Mouse (Mus musculus) left cerebral cortex, postnatal 25 days (tissue): ENCODE data around the gene Osbp. TPM values are rescaled to one million over a fixed set of nuclear protein-coding genes. Genes with fewer than 3 reads are reported as not detected.

Source experiments
- DNase-seq, 2 experiments: peaks; one replicate each; pipeline ENCODE4 v3.0.0; 2022; ENCODE audit warnings: low spot score in 2 of 2, mixed read lengths in 1 of 2
- intact Hi-C: fragments of 180-260 bp; cut with DNase I; formaldehyde crosslinking; loops from one replicate; pipeline ENCODE4 v1.15.1; 2025
- total RNA-seq, 2 experiments: library from RNA; stranded (reverse); gene quantifications; 2 replicates each; pipeline ENCODE4 v1.2.3; 2021

The Osbp gene
- total RNA-seq, 2 experiments from 2014 or later: 55.3 to 58.9 TPM

- DNase-seq: no peak
- intact Hi-C loops: loop anchor here (5.0 kb wide), 2 partner anchors 41 to 231 kb away; partner anchors contain the start of gene Osbp
Measured at GRCm38 (mm10) chr19:12008410-12009380, 43.0 kb downstream of the Osbp start.

- intact Hi-C loops: loop anchor here (2.0 to 5.0 kb wide), 7 partner anchors 42 to 783 kb away; partner anchors contain the start of genes Dtx4, Olfr1427 and Osbp
- peak; percentile 81 to 94 for DNase-seq
Measured at GRCm38 (mm10) chr19:12009501-12010280, 44.0 kb downstream of the Osbp start.

GRCm38 (mm10) chr19:12010281-12010771 lies 44.6 kb downstream of the Osbp start:
- DNase-seq: peak in 1 of 2 experiments; percentile 55

GRCm38 (mm10) chr19:12010916-12011559 lies 45.3 kb downstream of the Osbp start:
- DNase-seq: peak; percentile 88 to 95
- intact Hi-C loops: loop anchor here (2.0 to 5.0 kb wide), 5 partner anchors 91 to 781 kb away; partner anchors contain the start of genes Dtx4 and Olfr1427

More at GRCm38 (mm10) chr19:12010281-12010771, 44.6 kb downstream of the Osbp start:
- intact Hi-C loops: loop anchor here (2.0 to 5.0 kb wide), 5 partner anchors 92 to 782 kb away; partner anchors contain the start of genes Dtx4 and Olfr1427

- intact Hi-C loops: loop anchor here (2.0 to 5.0 kb wide), 5 partner anchors 90 to 780 kb away; partner anchors contain the start of genes Dtx4 and Olfr1427
- DNase-seq: peak; percentile 86 to 93
Measured at GRCm38 (mm10) chr19:12011560-12012556, 46.1 kb downstream of the Osbp start.

GRCm38 (mm10) chr19:12012615-12013014 lies 46.9 kb downstream of the Osbp start:
- intact Hi-C loops: loop anchor here (5.0 kb wide), 4 partner anchors 90 to 780 kb away; partner anchors contain the start of genes Dtx4 and Olfr1427
- no peak for DNase-seq

- DNase-seq: peak in 1 of 2 experiments; percentile 70
- intact Hi-C loops: loop anchor here (5.0 kb wide), 4 partner anchors 89 to 779 kb away; partner anchors contain the start of genes Dtx4 and Olfr1427
Measured at GRCm38 (mm10) chr19:12013228-12013627, 47.5 kb downstream of the Osbp start.

- no peak for DNase-seq
- intact Hi-C loops: no loop called here
Measured at GRCm38 (mm10) chr19:12015708-12016107, 50.0 kb downstream of the Osbp start.

- intact Hi-C loops: no loop called here
- DNase-seq: no peak
Measured at GRCm38 (mm10) chr19:12016192-12016591, 50.5 kb downstream of the Osbp start.

GRCm38 (mm10) chr19:12024149-12024548 lies 58.4 kb downstream of the Osbp start:
- peak in 1 of 2 experiments; percentile 22 for DNase-seq
- intact Hi-C loops: no loop called here

- intact Hi-C loops: no loop called here
Measured at GRCm38 (mm10) chr19:12025333-12025732, 59.6 kb downstream of the Osbp start.

GRCm38 (mm10) chr19:12026606-12027005 lies 60.9 kb downstream of the Osbp start:
- intact Hi-C loops: no loop called here
- peak in 1 of 2 experiments; percentile 49 for DNase-seq

More at GRCm38 (mm10) chr19:12025333-12025732, 59.6 kb downstream of the Osbp start:
- no peak for DNase-seq

GRCm38 (mm10) chr19:12037727-12038126 lies 72.0 kb downstream of the Osbp start:
- DNase-seq: no peak
- intact Hi-C loops: no loop called here

GRCm38 (mm10) chr19:12041217-12041616 lies 75.5 kb downstream of the Osbp start, which contains the start of gene Olfr1423:
Olfr1423 (minus strand) TSS chr19:12041317.
- DNase-seq: no peak
- intact Hi-C loops: no loop called here

- intact Hi-C loops: no loop called here
- no peak for DNase-seq
Measured at GRCm38 (mm10) chr19:12043163-12043562, 77.4 kb downstream of the Osbp start.
